Mouse (Mus musculus) limb, embryonic 13.5 days (tissue): ENCODE measurements around the gene AC131692.1. TPM values are rescaled to one million over a fixed set of nuclear protein-coding genes. Genes with fewer than 3 reads are reported as not detected.

Experiments used
- ATAC-seq: fragments of 200-750 bp; cut with Nextera tagmentation; 2 replicates; pipeline ENCODE4 v1.8.0; 2017; ENCODE audit warnings: low read depth, moderate number of reproducible peaks, moderate TSS enrichment; ENCODE audit not compliant: low FRiP score
- H3K27ac ChIP-seq: fragments of 300-500 bp; sonication (generic); 2 replicates; pipeline ENCODE4 v1.5.1; 2015; ENCODE audit warnings: inconsistent platforms, mild to moderate bottlenecking, moderate library complexity
- H3K27me3 ChIP-seq: fragments of 300-500 bp; sonication (generic); 2 replicates; pipeline ENCODE4 v1.6.1; 2015; ENCODE audit warnings: mild to moderate bottlenecking, inconsistent platforms
- H3K36me3 ChIP-seq: fragments of 300-500 bp; sonication (generic); 2 replicates; pipeline ENCODE4 v1.6.1; 2015; ENCODE audit warnings: inconsistent platforms, mild to moderate bottlenecking, moderate library complexity
- H3K4me1 ChIP-seq: fragments of 300-500 bp; sonication (generic); 2 replicates; pipeline ENCODE4 v1.6.1; 2015; ENCODE audit warnings: inconsistent platforms
- H3K4me2 ChIP-seq: fragments of 300-500 bp; sonication (generic); replicated peaks from 2 replicates; pipeline ENCODE4 v1.6.1; 2015; ENCODE audit warnings: inconsistent platforms, mild to moderate bottlenecking, moderate library complexity
- H3K4me3 ChIP-seq: fragments of 300-500 bp; sonication (generic); 2 replicates; pipeline ENCODE4 v1.5.1; 2015; ENCODE audit warnings: moderate library complexity, mild to moderate bottlenecking, inconsistent platforms
- H3K9ac ChIP-seq: fragments of 300-500 bp; sonication (generic); 2 replicates; pipeline ENCODE4 v1.6.1; 2015; ENCODE audit warnings: mild to moderate bottlenecking, inconsistent platforms
- H3K9me3 ChIP-seq: fragments of 300-500 bp; sonication (generic); 2 replicates; pipeline ENCODE4 v1.6.1; 2016; ENCODE audit warnings: inconsistent platforms
- WGBS: fragments of 180-500 bp; shearing (Covaris S2); methylation state at CpG from one replicate; pipeline ENCODE4 v1.1.7; 2015; 5-methylcytosine and 5-hydroxymethylcytosine counted together
- polyA plus RNA-seq: library from polyadenylated mRNA; unstranded; fragments of >200 nt; fragmentation: Nextera tagmentation; extraction: Ambion mirVana; gene quantifications from 2 replicates; pipeline ENCODE4 v1.2.1, GENCODE M21; 2015

Gene AC131692.1
- 0.73 TPM in 1 of 2 replicates, not detected in the other for polyA plus RNA-seq

GRCm38 (mm10) chr19:6094119-6094518 lies at the start of gene AC131692.1:
Gene AC131692.1 (plus strand): TSS chr19:6094419.
- peaks cover 71% of the 10 kb centered on the region for H3K36me3 ChIP-seq
- H3K4me3 ChIP-seq, result no peak within 1 kb of the TSS
- no peak for ATAC-seq
- 88% methylated on average over 7 of the region's 7 CpGs for WGBS
- H3K9ac ChIP-seq, result 0 out of 2 replicates have a peak within 1 kb of the TSS, but pooled peaks have one; percentile 25
- H3K4me1 ChIP-seq, result no peaks in the 10 kb centered on the region
- no peak within 1 kb of the TSS for H3K27ac ChIP-seq
- H3K4me2 ChIP-seq, result no peak within 1 kb of the TSS
- H3K27me3 ChIP-seq, result no peaks in the 10 kb centered on the region
- H3K9me3 ChIP-seq, result no peaks in the 10 kb centered on the region

- Histone ChIP-seq H3K9me3 (no peaks in the 10 kb centered on the region), H3K27me3 (no peaks in the 10 kb centered on the region), H3K4me2 (peak overlapping the region; percentile 98), H3K4me3 (peak overlapping the region; percentile 93), H3K4me1 (peaks cover 23% of the 10 kb centered on the region), H3K9ac (peak overlapping the region; percentile 95), H3K36me3 (peaks cover 27% of the 10 kb centered on the region), H3K27ac (peak overlapping the region; percentile 99)
- ATAC-seq, result peak; percentile 5; the same call in 1 of the 2 replicates
- 16% methylated on average over 20 of the region's 20 CpGs for WGBS
Measured at GRCm38 (mm10) chr19:6045366-6046293, 48.6 kb upstream of the AC131692.1 start.

GRCm38 (mm10) chr19:6046294-6047153 lies 47.7 kb upstream of the AC131692.1 start, which contains the start of gene Syvn1:
Gene Syvn1 (plus strand): TSS chr19:6046576.
- peak within 1 kb of the TSS; percentile 98 for H3K4me2 ChIP-seq
- no peaks in the 10 kb centered on the region for H3K9me3 ChIP-seq
- H3K9ac ChIP-seq, result peak within 1 kb of the TSS; percentile 95
- H3K27me3 ChIP-seq, result no peaks in the 10 kb centered on the region
- H3K36me3 ChIP-seq, result peaks cover 36% of the 10 kb centered on the region
- under 1% methylated on average over 65 of the region's 65 CpGs for WGBS
- peaks cover 23% of the 10 kb centered on the region for H3K4me1 ChIP-seq
- H3K4me3 ChIP-seq, result peak within 1 kb of the TSS; percentile 93
- peak; percentile 94 for ATAC-seq
- peak within 1 kb of the TSS; percentile 99 for H3K27ac ChIP-seq

- Histone ChIP-seq H3K9me3 (no peaks in the 10 kb centered on the region), H3K4me2 (peak overlapping the region; percentile 98), H3K27ac (peak overlapping the region; percentile 99), H3K4me3 (peak overlapping the region; percentile 93), H3K27me3 (no peaks in the 10 kb centered on the region), H3K36me3 (peaks cover 44% of the 10 kb centered on the region), H3K4me1 (peaks cover 23% of the 10 kb centered on the region), H3K9ac (peak overlapping the region; percentile 95)
- WGBS, result 2% methylated on average over 41 of the region's 44 CpGs
- ATAC-seq, result peak; percentile 7
Measured at GRCm38 (mm10) chr19:6047154-6047898, 46.9 kb upstream of the AC131692.1 start.

- WGBS, result 85% methylated on average over 8 of the region's 8 CpGs
- peak overlapping the region; percentile 93 for H3K4me3 ChIP-seq
- peaks cover 23% of the 10 kb centered on the region for H3K4me1 ChIP-seq
- no peaks in the 10 kb centered on the region for H3K9me3 ChIP-seq
- H3K27me3 ChIP-seq, result no peaks in the 10 kb centered on the region
- H3K4me2 ChIP-seq, result peak overlapping the region; percentile 98
- peak overlapping the region; percentile 95 for H3K9ac ChIP-seq
- H3K36me3 ChIP-seq, result peaks cover 49% of the 10 kb centered on the region
- ATAC-seq, result no peak
- H3K27ac ChIP-seq, result no peak overlapping the region
Measured at GRCm38 (mm10) chr19:6047899-6048166, 46.4 kb upstream of the AC131692.1 start.

GRCm38 (mm10) chr19:6048681-6049410 lies 45.4 kb upstream of the AC131692.1 start:
- Histone ChIP-seq H3K4me1 (peaks cover 23% of the 10 kb centered on the region), H3K27me3 (no peaks in the 10 kb centered on the region), H3K9ac (peak overlapping the region; percentile 95; the same call in 1 of the 2 replicates), H3K9me3 (no peaks in the 10 kb centered on the region), H3K36me3 (peaks cover 59% of the 10 kb centered on the region), H3K4me2 (peak overlapping the region; percentile 98; the same call in 1 of the 2 replicates), H3K27ac (no peak overlapping the region), H3K4me3 (no peak overlapping the region)
- no peak for ATAC-seq
- 87% methylated on average over 11 of the region's 11 CpGs for WGBS

- H3K27ac ChIP-seq, result no peak overlapping the region
- peaks cover 79% of the 10 kb centered on the region for H3K36me3 ChIP-seq
- no peaks in the 10 kb centered on the region for H3K9me3 ChIP-seq
- H3K27me3 ChIP-seq, result no peaks in the 10 kb centered on the region
- 0 out of 2 replicates have a peak overlapping the region, but pooled peaks have one; percentile 19 for H3K9ac ChIP-seq
- 82% methylated on average over 7 of the region's 7 CpGs for WGBS
- no peak overlapping the region for H3K4me2 ChIP-seq
- no peak for ATAC-seq
- H3K4me3 ChIP-seq, result no peak overlapping the region
- H3K4me1 ChIP-seq, result peaks cover 21% of the 10 kb centered on the region
Measured at GRCm38 (mm10) chr19:6052516-6052915, 41.7 kb upstream of the AC131692.1 start.

GRCm38 (mm10) chr19:6054296-6054695 lies 39.9 kb upstream of the AC131692.1 start:
- Histone ChIP-seq H3K9ac (no peak overlapping the region), H3K27me3 (no peaks in the 10 kb centered on the region), H3K4me3 (no peak overlapping the region), H3K27ac (no peak overlapping the region), H3K4me2 (no peak overlapping the region), H3K36me3 (peaks cover 72% of the 10 kb centered on the region), H3K4me1 (peaks cover 18% of the 10 kb centered on the region), H3K9me3 (no peaks in the 10 kb centered on the region)
- ATAC-seq, result no peak
- WGBS, result 80% methylated on average over 5 of the region's 5 CpGs

- peak overlapping the region; percentile 84 for H3K9ac ChIP-seq
- WGBS, result 64% methylated on average over 4 of the region's 4 CpGs
- peaks cover 23% of the 10 kb centered on the region for H3K4me1 ChIP-seq
- no peak for ATAC-seq
- peak overlapping the region; percentile 87 for H3K4me3 ChIP-seq
- no peak overlapping the region for H3K27ac ChIP-seq
- H3K9me3 ChIP-seq, result no peaks in the 10 kb centered on the region
- peak overlapping the region; percentile 88 for H3K4me2 ChIP-seq
- peaks cover 57% of the 10 kb centered on the region for H3K36me3 ChIP-seq
- H3K27me3 ChIP-seq, result no peaks in the 10 kb centered on the region
Measured at GRCm38 (mm10) chr19:6056696-6057095, 37.5 kb upstream of the AC131692.1 start.

- peak within 1 kb of the TSS; percentile 88 for H3K4me2 ChIP-seq
- H3K9me3 ChIP-seq, result no peaks in the 10 kb centered on the region
- peaks cover 49% of the 10 kb centered on the region for H3K36me3 ChIP-seq
- H3K9ac ChIP-seq, result peak within 1 kb of the TSS; percentile 93
- H3K27me3 ChIP-seq, result no peaks in the 10 kb centered on the region
- peak within 1 kb of the TSS; percentile 55 for H3K27ac ChIP-seq
- peaks cover 31% of the 10 kb centered on the region for H3K4me1 ChIP-seq
- ATAC-seq, result peak; percentile 88
- WGBS, result under 1% methylated on average over 61 of the region's 63 CpGs
- peak within 1 kb of the TSS; percentile 87 for H3K4me3 ChIP-seq
Measured at GRCm38 (mm10) chr19:6057313-6058096, 36.7 kb upstream of the AC131692.1 start, which contains the start of the genes Mrpl49 and Fau. Gene Mrpl49 (minus strand): TSS chr19:6057785. Gene Fau (plus strand): TSS chr19:6057844.
